Mouse (Mus musculus) stomach, embryonic 14.5 days (tissue): Measurements from ENCODE around the gene Slc13a3. TPM values are rescaled to one million over a fixed set of nuclear protein-coding genes. Genes with fewer than 3 reads are reported as not detected.

Source experiments
- ATAC-seq: fragments of 200-750 bp; cut with Nextera tagmentation; 2 replicates; pipeline ENCODE4 v1.8.0; 2017; ENCODE audit warnings: low read depth, moderate TSS enrichment; ENCODE audit not compliant: insufficient number of reproducible peaks, insufficient read depth, low FRiP score
- H3K27ac ChIP-seq: fragments of 300-500 bp; sonication (generic); 2 replicates; pipeline ENCODE4 v1.5.1; 2014; ENCODE audit warnings: mild to moderate bottlenecking, low read length, moderate library complexity, mixed read lengths
- H3K27me3 ChIP-seq: fragments of 300-500 bp; sonication (generic); 2 replicates; pipeline ENCODE4 v1.6.1; 2014; ENCODE audit warnings: low read length, control low read depth, mixed read lengths; ENCODE audit not compliant: control insufficient read depth, insufficient read depth
- H3K36me3 ChIP-seq: fragments of 300-500 bp; sonication (generic); 2 replicates; pipeline ENCODE4 v1.6.1; 2014; ENCODE audit warnings: mild to moderate bottlenecking, control low read depth, low read length, moderate library complexity, mixed read lengths; ENCODE audit not compliant: control insufficient read depth, insufficient read depth
- H3K4me1 ChIP-seq: fragments of 300-500 bp; sonication (generic); 2 replicates; pipeline ENCODE4 v1.6.1; 2014; ENCODE audit warnings: low read length, control low read depth, mixed read lengths; ENCODE audit not compliant: control insufficient read depth, insufficient read depth
- H3K4me2 ChIP-seq: fragments of 300-500 bp; sonication (generic); replicated peaks from 2 replicates; pipeline ENCODE4 v1.6.1; 2014; ENCODE audit warnings: low read depth, low read length, control low read depth
- H3K4me3 ChIP-seq: fragments of 300-500 bp; sonication (generic); 2 replicates; pipeline ENCODE4 v1.5.1; 2014; ENCODE audit warnings: low read depth, low read length, control low read depth
- H3K9ac ChIP-seq: fragments of 300-500 bp; sonication (generic); replicated peaks from 2 replicates; pipeline ENCODE4 v1.6.1; 2014; ENCODE audit warnings: low read depth, mild to moderate bottlenecking, control low read depth, low read length, moderate library complexity, mixed read lengths
- H3K9me3 ChIP-seq: fragments of 300-500 bp; sonication (generic); 2 replicates; pipeline ENCODE4 v1.6.1; 2016; ENCODE audit warnings: low read depth, low read length, control low read depth; ENCODE audit not compliant: control insufficient read depth
- whole genome bisulfite sequencing: fragments of 180-500 bp; shearing (Covaris S2); extraction: QIAGEN DNeasy Blood & Tissue Kit; methylation state at CpG from one replicate; pipeline ENCODE4 v1.1.7; 2014; 5-methylcytosine and 5-hydroxymethylcytosine counted together
- polyA plus RNA-seq: library from polyadenylated mRNA; unstranded; fragments of >200 nt; fragmentation: Nextera tagmentation; extraction: Ambion mirVana; gene quantifications from 2 replicates; pipeline ENCODE4 v1.2.1, GENCODE M21; 2014

Gene Slc13a3
- polyA plus RNA-seq, 1 experiment from 2014 or later, result 0.38 TPM

DNA sequence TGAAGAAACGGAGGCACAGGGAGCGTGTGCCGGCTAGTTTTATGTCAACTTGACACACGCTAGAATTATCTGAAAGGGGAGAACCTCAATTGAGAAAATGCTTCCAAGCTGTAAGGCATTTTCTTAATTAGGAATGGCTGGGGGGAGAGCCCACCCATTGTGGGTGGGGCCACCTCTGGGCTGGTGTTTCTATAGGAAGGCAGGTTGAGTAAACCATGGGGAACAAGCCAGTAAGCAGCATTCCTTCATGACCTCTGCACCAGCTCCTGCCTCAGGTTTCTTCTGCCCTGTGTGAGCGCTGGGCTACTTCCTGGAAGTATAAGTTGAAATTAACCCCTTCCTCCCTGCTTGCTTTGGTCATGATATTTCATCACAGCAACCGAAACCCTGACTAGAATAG, 57.2 kb downstream of the Slc13a3 start:
- Histone ChIP-seq H3K9me3 (no peaks in the 10 kb centered on the region), H3K27ac (no peak overlapping the region), H3K4me3 (no peak overlapping the region), H3K4me2 (no peak overlapping the region), H3K36me3 (no peaks in the 10 kb centered on the region), H3K27me3 (no peaks in the 10 kb centered on the region), H3K4me1 (no peaks in the 10 kb centered on the region), H3K9ac (no peak overlapping the region)
- ATAC-seq, result no peak
- 54% methylated on average over 6 of the region's 6 CpGs for WGBS

DNA sequence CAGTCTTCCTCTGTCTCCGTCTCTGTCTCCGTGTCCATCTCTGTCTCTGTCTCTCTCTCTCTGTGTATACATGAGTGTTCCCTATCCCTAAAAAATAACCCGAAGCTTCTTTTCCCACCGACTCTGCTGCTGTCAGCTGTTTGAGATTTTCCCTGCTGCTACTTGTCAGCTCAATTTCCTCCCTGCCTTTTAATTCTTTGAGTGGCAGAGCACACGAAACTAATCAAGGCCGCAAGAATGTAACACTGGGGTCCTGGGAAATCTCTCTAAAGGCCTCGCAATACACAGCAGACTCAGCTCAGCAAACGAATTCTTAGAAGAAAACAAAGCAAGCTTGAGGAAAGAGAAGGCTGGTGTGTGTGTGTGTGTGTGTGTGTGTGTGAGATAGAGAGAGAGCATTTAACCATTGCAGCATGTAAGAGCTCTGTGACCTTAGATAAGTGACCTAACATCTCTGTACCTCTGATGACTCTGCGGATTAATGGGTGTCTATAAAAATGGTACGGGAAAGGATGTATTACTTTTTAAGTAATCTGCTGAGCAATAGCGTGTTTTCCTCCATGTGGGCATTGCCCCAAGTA, 57.8 kb downstream of the Slc13a3 start:
- no peaks in the 10 kb centered on the region for H3K4me1 ChIP-seq
- H3K9ac ChIP-seq, result no peak overlapping the region
- no peak overlapping the region for H3K4me2 ChIP-seq
- no peaks in the 10 kb centered on the region for H3K36me3 ChIP-seq
- 42% methylated on average over 11 of the region's 11 CpGs for WGBS
- no peaks in the 10 kb centered on the region for H3K27me3 ChIP-seq
- no peak for ATAC-seq
- no peaks in the 10 kb centered on the region for H3K9me3 ChIP-seq
- no peak overlapping the region for H3K27ac ChIP-seq
- H3K4me3 ChIP-seq, result no peak overlapping the region

DNA sequence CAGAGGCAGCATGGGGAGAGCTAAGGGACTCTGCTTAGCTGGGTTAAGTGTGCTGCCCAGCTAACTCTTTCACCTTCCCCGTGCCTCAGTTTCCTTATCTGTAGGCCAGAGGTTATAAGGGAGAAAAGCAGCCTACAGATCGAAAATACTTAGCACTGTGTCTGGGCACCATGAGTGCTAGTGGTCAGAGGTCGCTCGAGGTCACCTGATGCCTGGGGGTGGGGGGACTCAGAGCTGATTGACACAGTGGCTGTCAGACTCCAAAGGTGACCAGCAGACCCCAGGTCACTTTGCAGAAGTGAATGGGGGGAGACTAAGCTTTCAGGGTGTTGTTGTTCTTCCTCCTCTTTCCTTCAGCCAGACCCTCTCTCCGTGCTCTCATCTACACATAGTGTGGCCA, 58.7 kb downstream of the Slc13a3 start:
- ATAC-seq, result no peak
- Histone ChIP-seq H3K9me3 (no peaks in the 10 kb centered on the region), H3K4me1 (no peaks in the 10 kb centered on the region), H3K36me3 (no peaks in the 10 kb centered on the region), H3K4me3 (no peak overlapping the region), H3K27ac (no peak overlapping the region), H3K27me3 (no peaks in the 10 kb centered on the region), H3K4me2 (no peak overlapping the region), H3K9ac (no peak overlapping the region)
- WGBS, result 76% methylated on average over 5 of the region's 5 CpGs

DNA sequence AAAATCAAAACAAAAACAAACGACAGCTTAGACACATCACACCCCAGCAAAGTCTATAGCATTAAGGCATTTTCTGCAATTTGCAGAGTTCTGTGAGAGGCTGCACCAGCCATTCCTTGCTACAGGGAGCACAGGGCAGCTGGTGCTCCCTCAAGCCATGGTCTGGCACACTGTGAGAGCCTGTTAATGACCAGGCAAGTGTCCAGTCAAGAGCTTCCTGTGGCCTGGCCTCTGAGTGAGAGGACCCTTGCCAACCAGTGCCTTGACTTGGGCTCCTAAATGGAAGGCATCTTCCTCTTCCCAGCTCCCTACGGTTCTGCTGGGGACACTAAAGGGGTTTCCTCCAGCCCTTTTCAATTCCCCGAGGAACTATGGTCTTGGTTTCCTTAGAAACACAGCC, 59.1 kb downstream of the Slc13a3 start:
- H3K9ac ChIP-seq, result no peak overlapping the region
- no peaks in the 10 kb centered on the region for H3K36me3 ChIP-seq
- ATAC-seq, result no peak
- H3K27ac ChIP-seq, result no peak overlapping the region
- no peak overlapping the region for H3K4me2 ChIP-seq
- no peaks in the 10 kb centered on the region for H3K4me1 ChIP-seq
- WGBS, result 57% methylated on average over 3 of the region's 3 CpGs
- no peak overlapping the region for H3K4me3 ChIP-seq
- no peaks in the 10 kb centered on the region for H3K9me3 ChIP-seq
- H3K27me3 ChIP-seq, result no peaks in the 10 kb centered on the region

DNA sequence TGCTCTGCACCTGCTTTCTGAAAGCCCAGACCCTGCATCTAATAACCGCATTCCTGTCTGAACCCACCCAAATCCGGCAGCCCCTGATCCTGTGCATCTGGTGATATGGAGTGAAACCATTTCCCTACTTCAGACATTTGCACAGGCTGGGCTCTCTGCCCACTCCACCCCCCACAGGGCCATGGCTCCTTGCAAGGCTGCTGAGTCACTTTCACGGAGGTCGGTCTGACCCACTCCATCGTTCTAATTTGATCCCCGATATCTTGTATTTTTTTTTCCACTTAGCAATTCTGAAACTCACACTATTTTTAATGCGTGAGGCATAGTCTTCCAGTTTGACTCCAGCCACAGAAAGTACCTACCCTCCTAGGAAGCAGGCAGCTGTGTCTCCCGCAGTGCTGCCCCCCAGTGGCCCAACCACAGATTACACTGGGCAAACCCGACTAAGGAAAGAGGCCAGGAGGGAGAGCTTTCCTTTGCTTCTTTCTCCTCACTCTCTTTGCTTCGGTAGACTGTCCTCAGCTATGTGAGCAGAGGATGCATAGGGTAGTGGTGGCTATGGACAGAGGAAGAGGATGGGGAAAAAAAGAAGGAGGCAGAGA, 65.2 kb downstream of the Slc13a3 start:
- Histone ChIP-seq H3K9me3 (no peaks in the 10 kb centered on the region), H3K4me2 (no peak overlapping the region), H3K9ac (no peak overlapping the region), H3K27ac (no peak overlapping the region), H3K4me1 (no peaks in the 10 kb centered on the region), H3K27me3 (no peaks in the 10 kb centered on the region), H3K36me3 (no peaks in the 10 kb centered on the region), H3K4me3 (no peak overlapping the region)
- 40% methylated on average over 10 of the region's 10 CpGs for WGBS
- ATAC-seq, result no peak

DNA sequence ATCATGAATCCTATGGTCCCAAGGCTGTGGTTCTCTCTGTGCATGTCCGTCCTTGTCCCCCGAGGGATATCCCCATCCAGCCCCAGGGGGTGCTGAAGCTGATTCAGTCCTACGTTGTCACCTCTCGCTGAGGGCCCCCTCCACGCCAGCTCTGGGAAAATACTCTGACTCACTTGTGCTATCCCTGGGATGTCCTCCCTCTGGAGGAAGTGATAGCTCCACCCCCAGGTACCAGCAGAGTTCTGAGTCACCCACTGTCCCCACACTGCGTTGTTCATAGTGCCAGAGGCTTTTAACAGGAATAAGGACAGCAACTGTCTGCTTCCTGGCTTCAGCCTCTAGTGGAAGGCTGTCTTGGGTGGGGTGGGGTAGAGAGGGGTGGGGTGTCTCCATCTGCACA, 67.7 kb downstream of the Slc13a3 start:
- WGBS, result 45% methylated on average over 6 of the region's 6 CpGs
- ATAC-seq, result no peak

DNA sequence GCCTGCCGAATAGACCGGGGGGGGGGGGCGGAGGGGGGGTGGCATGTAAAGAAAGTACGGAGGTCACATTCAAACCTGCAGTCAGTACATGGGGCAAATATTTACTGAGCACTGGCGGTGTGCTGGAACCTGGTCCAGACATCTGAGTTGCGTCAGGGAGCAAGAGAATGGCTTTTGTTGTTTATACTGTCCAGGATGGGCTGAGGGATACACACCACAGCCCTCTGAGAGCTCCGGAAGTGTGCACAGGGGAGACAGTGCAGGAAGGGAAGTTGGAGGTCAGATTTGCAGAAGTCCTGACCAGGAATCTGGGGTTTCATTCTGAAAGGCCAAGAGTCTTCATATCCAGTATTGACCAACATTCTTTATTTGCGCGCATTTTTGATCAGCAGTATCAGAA, 68.1 kb downstream of the Slc13a3 start:
- no peaks in the 10 kb centered on the region for H3K36me3 ChIP-seq
- no peaks in the 10 kb centered on the region for H3K9me3 ChIP-seq
- H3K27ac ChIP-seq, result no peak overlapping the region
- no peak for ATAC-seq
- no peak overlapping the region for H3K9ac ChIP-seq
- H3K4me3 ChIP-seq, result no peak overlapping the region
- no peaks in the 10 kb centered on the region for H3K4me1 ChIP-seq
- H3K27me3 ChIP-seq, result no peaks in the 10 kb centered on the region
- WGBS, result 29% methylated on average over 9 of the region's 9 CpGs
- no peak overlapping the region for H3K4me2 ChIP-seq

More for the DNA sequence above, 67.7 kb downstream of the Slc13a3 start:
- Histone ChIP-seq H3K4me3 (no peak overlapping the region), H3K9ac (no peak overlapping the region), H3K36me3 (no peaks in the 10 kb centered on the region), H3K27me3 (no peaks in the 10 kb centered on the region), H3K4me2 (no peak overlapping the region), H3K27ac (no peak overlapping the region), H3K4me1 (no peaks in the 10 kb centered on the region), H3K9me3 (no peaks in the 10 kb centered on the region)

DNA sequence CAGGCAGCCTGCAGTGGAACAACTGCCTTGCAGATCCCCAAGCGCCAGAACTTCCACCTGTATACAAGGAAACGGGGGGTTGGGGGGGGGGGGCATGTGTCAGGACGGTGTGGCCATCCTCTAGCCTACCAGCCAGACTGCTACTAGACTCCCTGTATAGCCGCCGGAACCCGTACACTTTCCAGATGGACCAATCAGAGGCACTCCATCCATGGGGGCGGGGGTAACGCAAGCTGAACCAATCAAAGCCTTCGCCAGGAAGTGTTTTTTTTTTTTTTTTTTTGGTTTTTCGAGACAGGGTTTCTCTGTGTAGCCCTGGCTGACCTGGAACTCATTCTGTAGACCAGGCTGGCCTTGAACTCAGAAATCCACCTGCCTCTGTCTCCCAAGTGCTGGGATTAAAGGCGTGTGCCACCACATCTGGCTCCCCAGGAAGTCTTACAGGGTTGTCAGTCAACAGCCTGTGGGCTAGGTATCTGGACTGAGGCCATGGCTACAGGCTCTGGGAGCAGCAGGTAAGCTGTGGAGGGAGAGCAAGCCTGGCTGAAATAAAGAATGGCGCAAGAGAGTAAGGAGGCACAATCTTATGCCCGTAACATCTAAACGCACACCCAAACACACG, 74.8 kb downstream of the Slc13a3 start:
- Histone ChIP-seq H3K4me2 (no peak overlapping the region), H3K27me3 (no peaks in the 10 kb centered on the region), H3K9ac (no peak overlapping the region), H3K36me3 (no peaks in the 10 kb centered on the region), H3K4me1 (peaks cover 5% of the 10 kb centered on the region; the same call in 1 of the 2 replicates), H3K27ac (no peak overlapping the region), H3K9me3 (no peaks in the 10 kb centered on the region), H3K4me3 (no peak overlapping the region)
- no peak for ATAC-seq
- 65% methylated on average over 14 of the region's 15 CpGs for WGBS
